Mouse (Mus musculus) cortical plate, adult 2 months (tissue): Measurements from ENCODE around the gene Hadhb. TPM values are rescaled to one million over a fixed set of nuclear protein-coding genes. Genes with fewer than 3 reads are reported as not detected.

Experiments used
- H3K27ac ChIP-seq: fragments of 200-500 bp; 2 replicates; pipeline ENCODE4 v1.5.1; 2012; ENCODE audit warnings: low read length, control low read depth, inconsistent platforms; ENCODE audit not compliant: insufficient read depth
- H3K4me1 ChIP-seq: fragments of 200-500 bp; 2 replicates; pipeline ENCODE4 v1.6.1; 2011; ENCODE audit warnings: low read length; ENCODE audit not compliant: control insufficient read depth, insufficient read depth
- H3K4me3 ChIP-seq: fragments of 200-500 bp; 2 replicates; pipeline ENCODE4 v1.5.1; 2011; ENCODE audit warnings: mild to moderate bottlenecking, low read length, control low read depth; ENCODE audit not compliant: insufficient read depth
- CTCF ChIP-seq: fragments of 200-500 bp; IDR thresholded peaks from 2 replicates; pipeline ENCODE4 v1.5.1; 2011; ENCODE audit warnings: mild to moderate bottlenecking, control low read depth, low read length; ENCODE audit not compliant: insufficient read depth; ENCODE audit errors: extremely low read depth
- POLR2A ChIP-seq: fragments of 200-500 bp; IDR thresholded peaks from 2 replicates; pipeline ENCODE4 v1.6.1; 2011; ENCODE audit warnings: mild to moderate bottlenecking, low read length, control low read depth; ENCODE audit not compliant: insufficient read depth; ENCODE audit errors: extremely low read depth
- polyA plus RNA-seq: library from polyadenylated mRNA; depleted of rRNA; stranded (reverse); fragments of >200 nt; gene quantifications from 2 replicates; pipeline ENCODE4 v1.2.3, GENCODE M21; 2012

Gene Hadhb
- polyA plus RNA-seq, 1 experiment = 94.8 TPM

DNA sequence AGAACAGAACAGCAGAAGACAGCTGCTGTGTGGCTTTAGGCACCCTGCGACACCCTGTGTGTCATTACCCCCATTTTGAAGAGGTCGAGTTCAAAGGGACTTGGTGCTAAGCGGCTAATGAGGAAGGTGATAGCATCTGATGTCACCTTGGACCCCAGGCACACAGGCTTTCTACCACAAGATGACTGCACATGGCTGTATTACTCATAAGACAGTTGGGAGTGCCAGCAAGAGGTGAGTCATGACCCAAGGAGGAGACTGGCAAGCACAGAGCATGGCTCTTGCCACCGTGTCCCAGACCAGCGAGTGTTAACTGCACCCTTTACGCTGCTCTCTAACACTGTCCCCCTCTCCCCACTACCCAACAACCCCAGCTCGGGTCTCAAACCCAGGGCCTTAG, 28.3 kb upstream of the Hadhb start:
- H3K4me1 ChIP-seq = no peaks in the 10 kb centered on the region
- no peak overlapping the region for H3K27ac ChIP-seq
- no peak for TF ChIP-seq POLR2A
- TF ChIP-seq CTCF = no peak
- H3K4me3 ChIP-seq = no peak overlapping the region

DNA sequence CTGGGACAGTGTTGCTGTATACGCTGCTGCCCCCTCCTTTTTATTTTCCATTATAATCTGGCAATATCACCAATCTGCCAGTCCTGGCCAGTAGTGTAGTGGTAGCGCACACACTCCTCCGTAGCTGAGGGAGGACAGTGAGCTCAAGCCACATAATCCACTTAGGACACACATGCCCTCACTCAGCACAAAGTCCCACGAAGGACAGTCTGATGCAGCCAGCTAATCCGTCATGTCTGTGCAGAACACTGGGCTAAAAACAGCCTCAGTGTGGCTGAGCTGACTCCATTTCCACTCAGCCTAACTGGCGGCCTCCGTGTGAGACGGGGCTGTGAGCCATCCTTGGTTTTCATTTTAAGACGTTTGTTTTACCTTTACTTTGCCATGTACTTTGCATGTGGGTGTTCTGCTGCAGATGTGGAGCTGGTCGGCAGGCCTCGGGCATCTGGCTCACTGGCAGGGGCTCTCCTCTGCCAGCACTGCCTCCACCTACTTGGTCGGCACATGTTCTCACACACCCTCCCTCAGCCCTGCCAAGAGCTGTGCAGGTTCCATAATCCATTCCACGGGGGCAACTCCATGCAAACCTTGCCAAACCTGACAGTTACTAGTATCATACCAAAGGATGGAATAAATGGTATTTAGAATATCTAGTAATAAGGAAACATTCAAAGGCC, 27.0 kb upstream of the Hadhb start:
- H3K27ac ChIP-seq = no peak overlapping the region
- H3K4me3 ChIP-seq = no peak overlapping the region
- no peak for TF ChIP-seq POLR2A
- H3K4me1 ChIP-seq = no peaks in the 10 kb centered on the region

DNA sequence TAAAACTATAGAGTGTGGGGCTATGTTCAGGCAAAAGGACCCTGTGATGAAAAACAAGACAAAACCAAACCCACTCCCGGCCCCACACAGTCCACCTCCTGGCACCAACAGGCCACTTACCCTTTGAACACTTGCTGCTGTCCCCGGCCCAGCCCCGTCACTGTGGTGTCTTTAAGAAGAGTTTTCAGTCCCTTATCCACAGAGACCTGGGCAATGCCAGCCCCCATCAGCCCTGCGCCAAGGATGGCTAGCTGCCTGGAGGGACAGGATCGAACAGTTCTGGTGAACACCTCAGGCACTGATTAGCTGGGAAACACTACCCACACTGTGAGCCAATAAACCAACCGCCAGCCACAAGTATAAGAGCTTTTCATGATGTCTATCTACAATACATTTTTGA, 26.4 kb upstream of the Hadhb start:
- Histone ChIP-seq H3K4me3 (no peak overlapping the region), H3K4me1 (no peaks in the 10 kb centered on the region), H3K27ac (no peak overlapping the region)
- TF ChIP-seq POLR2A (no peak), CTCF (no peak)

DNA sequence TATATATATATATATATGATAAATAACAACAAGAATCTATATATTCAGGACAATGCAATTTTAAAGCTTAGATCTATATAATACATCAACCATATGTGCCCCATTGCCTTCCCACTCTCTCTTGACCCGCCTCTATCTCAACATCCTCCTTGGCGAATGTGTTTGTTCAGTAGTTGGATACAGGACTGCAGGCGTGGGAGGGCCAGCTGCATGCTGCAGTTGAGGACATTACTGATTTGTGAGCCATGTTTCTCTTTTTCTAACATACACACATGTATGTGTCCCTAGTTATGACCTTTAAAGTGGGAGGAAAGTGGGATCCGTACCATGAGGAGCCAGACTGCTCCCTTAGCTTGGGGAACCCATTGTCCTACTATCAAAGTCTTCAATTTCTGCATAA, 23.8 kb upstream of the Hadhb start:
- no peak overlapping the region for H3K27ac ChIP-seq
- no peak overlapping the region for H3K4me3 ChIP-seq
- no peak for TF ChIP-seq CTCF
- TF ChIP-seq POLR2A = no peak
- no peaks in the 10 kb centered on the region for H3K4me1 ChIP-seq

DNA sequence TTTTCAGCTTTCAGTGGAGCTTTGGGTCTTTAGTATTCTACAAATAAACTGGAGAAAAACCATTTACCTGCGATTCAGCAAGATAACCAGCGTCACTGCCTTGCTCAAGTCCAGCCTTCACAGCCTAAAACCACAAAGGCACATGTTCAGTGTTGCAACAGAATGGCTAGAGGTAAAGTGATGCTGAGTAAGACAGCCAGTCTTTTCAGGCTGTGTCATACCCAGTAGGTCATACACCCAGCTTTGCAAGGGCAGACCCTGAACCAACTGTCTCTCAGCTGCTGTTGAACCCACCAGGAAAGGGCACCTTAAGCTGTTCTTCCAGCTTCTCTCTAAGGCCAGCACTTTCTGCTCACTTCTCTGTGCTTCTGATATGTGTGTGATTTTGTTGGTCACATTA, 22.9 kb upstream of the Hadhb start:
- no peak overlapping the region for H3K4me3 ChIP-seq
- H3K27ac ChIP-seq = no peak overlapping the region
- TF ChIP-seq CTCF (no peak), POLR2A (no peak)
- no peaks in the 10 kb centered on the region for H3K4me1 ChIP-seq

DNA sequence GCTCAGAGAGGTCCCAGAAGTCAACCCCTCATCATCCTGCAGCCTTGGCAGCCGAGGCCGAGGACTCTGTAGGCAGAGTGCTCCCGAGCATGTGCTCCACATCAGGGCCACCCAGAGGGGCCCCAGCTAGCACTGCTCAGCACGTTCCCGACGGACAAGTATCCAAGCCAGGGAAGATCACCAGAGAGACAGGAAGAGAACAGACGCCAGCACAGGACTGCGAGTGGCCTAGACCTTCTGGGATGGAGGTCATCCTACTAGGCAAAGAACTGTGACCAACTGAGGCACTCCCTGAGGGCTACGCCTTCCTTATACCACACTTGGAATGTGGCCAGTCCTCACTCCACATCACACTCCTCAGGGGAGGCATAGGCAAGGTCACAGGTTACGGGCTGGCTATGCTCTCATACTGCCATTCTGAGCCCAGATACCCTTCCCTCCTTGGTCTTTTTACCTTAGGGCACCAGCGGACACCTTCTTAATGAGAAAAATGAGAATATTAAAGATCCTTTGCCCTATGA, 19.3 kb upstream of the Hadhb start:
- H3K4me3 ChIP-seq = no peak overlapping the region
- TF ChIP-seq CTCF = no peak
- no peak for TF ChIP-seq POLR2A
- H3K4me1 ChIP-seq = no peaks in the 10 kb centered on the region
- H3K27ac ChIP-seq = no peak overlapping the region

DNA sequence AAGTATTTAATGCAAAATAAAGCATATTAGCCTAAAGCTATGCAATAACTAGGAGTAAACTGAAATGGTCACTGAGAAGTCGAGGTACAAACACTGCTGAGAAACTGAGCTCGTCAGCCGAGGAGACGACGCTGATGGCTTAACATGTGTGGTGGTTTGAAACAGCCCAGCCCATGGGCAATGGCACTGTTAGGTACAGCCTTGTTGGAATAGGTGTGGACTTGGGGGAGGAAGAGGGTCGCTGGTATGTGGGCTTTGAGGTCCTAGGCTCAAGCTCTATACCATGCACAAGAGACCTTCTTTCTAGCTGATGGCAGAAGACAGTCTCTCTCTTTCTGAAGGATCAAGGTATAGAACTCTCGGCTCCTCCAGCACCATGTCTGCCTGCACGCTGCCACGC, 17.8 kb upstream of the Hadhb start:
- H3K27ac ChIP-seq = no peak overlapping the region
- H3K4me3 ChIP-seq = no peak overlapping the region
- no peaks in the 10 kb centered on the region for H3K4me1 ChIP-seq
- TF ChIP-seq CTCF (no peak), POLR2A (no peak)

DNA sequence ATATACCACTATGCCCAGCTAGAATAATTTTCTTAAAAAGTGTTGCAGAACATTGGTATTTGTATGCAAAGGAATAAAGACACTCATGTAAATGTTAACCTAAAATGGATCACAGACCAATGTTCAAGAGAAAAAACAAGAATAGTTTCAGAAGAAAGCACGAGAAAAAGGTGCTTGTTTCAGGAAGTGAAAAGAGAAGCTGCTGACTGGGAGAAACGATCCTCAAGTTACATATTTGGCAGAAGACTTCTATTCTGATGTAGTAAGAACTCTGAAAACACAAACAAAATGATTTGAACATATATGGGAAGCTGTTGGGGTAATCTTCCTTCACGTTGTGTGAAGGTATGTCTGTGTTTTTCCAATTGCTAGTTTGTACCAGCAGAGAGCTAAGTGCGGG, 16.9 kb upstream of the Hadhb start:
- no peak for TF ChIP-seq POLR2A
- TF ChIP-seq CTCF = no peak
- Histone ChIP-seq H3K4me3 (no peak overlapping the region), H3K27ac (no peak overlapping the region), H3K4me1 (no peaks in the 10 kb centered on the region)

DNA sequence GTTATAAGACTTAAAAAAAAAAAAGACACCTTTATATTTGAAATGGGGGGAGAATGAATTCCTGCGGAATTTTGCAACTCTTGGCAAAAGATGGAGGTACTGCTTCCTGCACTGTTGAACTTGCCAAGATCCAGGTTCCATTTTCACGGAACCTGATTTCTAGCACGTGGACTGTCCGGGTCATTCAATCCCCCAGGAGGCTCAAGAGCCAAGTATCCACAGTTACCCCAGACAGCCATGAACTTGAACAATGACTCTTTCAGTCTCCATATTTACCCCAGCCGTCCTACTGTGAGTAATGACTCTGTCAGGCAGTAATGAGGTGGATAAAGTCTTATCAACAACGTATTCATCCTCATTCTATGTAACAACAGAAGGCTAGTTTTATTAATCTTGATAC, 8.5 kb upstream of the Hadhb start:
- TF ChIP-seq POLR2A (no peak), CTCF (no peak)
- H3K4me1 ChIP-seq = no peaks in the 10 kb centered on the region
- H3K4me3 ChIP-seq = no peak overlapping the region
- no peak overlapping the region for H3K27ac ChIP-seq

DNA sequence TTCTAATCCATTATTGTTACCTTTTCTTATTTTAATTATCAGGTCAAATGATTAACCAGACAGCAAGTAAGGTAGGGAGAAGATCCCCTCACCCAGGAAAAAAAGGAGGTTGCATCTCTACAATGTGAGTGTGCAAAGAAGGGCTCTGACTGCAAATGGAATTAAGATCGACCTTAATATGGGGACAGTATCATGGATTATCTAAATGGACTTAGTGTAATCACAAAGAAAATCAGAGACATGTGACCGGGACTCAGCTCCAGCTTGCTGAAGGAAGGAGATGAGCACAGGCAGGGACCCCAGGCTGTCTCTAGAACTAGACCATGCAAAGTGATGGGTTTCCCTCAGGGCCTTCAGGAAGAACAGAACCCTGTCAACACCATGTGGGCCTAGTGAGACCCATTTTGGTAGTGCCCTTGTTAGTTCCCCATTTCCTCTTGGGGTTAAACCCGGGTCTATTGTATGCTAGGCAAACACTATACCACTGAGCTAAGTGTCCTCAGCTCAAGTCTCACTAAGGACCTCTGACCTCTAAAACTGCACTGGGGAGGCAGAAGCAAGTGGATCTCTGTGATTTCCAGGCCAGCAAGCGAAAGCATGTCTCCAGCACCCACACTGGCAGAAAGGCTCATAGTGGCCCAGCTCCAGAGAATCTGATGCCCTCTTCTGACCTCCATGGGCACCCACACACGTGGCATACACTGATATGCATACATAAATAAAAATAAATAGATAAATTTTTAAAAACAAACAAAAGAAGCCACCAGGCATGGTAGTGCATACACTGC, 6.7 kb upstream of the Hadhb start:
- H3K4me3 ChIP-seq = no peak overlapping the region
- TF ChIP-seq POLR2A (no peak), CTCF (no peak)
- no peaks in the 10 kb centered on the region; the same call in 1 of the 2 replicates for H3K4me1 ChIP-seq
- H3K27ac ChIP-seq = no peak overlapping the region

DNA sequence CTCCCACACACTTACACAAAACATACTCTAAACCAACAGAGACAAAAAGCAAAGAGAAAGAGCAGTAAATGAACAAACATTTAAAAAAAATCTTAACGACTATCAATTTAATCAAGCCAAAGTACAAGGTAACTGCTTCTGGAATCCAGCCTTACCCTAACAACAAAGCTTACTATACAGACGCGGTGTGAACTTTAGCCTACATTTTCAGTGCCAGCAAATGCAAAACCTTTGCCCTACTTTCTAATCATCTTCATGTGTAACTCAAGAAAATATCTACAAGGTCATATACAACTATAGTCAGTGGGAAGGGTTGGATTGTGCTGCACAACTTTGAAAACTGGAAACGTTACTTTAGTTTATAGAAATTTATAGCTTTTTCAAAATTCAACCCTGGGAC, 3.0 kb upstream of the Hadhb start:
- TF ChIP-seq POLR2A (no peak), CTCF (no peak)
- peaks cover 1% of the 10 kb centered on the region; the same call in 1 of the 2 replicates for H3K4me1 ChIP-seq
- H3K27ac ChIP-seq = no peak overlapping the region
- H3K4me3 ChIP-seq = no peak overlapping the region
